Mouse (Mus musculus): ENCODE data around the gene Popdc3. TPM values are rescaled to one million over a fixed set of nuclear protein-coding genes. Genes with fewer than 3 reads are reported as not detected.
A peak's percentile ranks its signal among the peaks of the same experiment; 100 is the strongest.
"Not testable (repeated sequence)": the region's sequence is repeated elsewhere in the genome, so short reads cannot be mapped to it uniquely, and the experiment has no call there.

The Popdc3 gene
- polyA plus RNA-seq, 1 experiment = 0.22 TPM

- DNase-seq (ENCODE audit: extremely low spot score in 1 of 2, low spot score in 1 of 2) = no peak
Measured at GRCm38 (mm10) chr10:45303315-45304036, 125.6 kb downstream of the Popdc3 start.

- DNase-seq (ENCODE audit: extremely low spot score in 1 of 2, low spot score in 1 of 2) = no peak
Measured at GRCm38 (mm10) chr10:45305173-45305572, 127.3 kb downstream of the Popdc3 start.

- no peak for DNase-seq (ENCODE audit: extremely low spot score in 1 of 2, low spot score in 1 of 2)
Measured at GRCm38 (mm10) chr10:45311129-45311528, 133.2 kb downstream of the Popdc3 start.

- DNase-seq (ENCODE audit: extremely low spot score in 1 of 2, low spot score in 1 of 2) = no peak
Measured at GRCm38 (mm10) chr10:45311624-45312023, 133.7 kb downstream of the Popdc3 start.

GRCm38 (mm10) chr10:45314865-45315264, 137.0 kb downstream of the Popdc3 start:
- peak in 1 of 2 experiments; percentile 5 for DNase-seq (ENCODE audit: extremely low spot score in 1 of 2, low spot score in 1 of 2)

DNA sequence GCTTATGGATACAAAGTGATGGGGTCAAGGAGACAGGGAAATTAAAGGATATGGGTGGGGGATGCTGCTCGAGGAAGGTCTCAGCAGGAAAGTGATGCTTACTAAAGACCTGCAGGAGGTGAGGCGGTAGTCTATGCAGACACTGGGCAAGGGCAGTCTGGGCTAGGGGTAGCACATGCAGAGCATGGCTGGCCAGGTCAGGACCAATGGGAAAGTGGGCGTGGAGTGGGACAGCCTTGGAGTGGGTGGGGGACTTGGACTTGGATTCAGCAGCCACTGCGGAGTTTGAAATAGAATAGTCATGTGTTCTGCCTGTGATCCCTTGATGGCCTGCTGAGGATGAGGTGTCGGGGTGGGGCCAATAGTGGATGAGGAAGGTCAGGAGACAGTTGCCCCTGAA, 141.0 kb downstream of the Popdc3 start:
- DNase-seq (ENCODE audit: extremely low spot score in 1 of 2, low spot score in 1 of 2) = no peak

DNA sequence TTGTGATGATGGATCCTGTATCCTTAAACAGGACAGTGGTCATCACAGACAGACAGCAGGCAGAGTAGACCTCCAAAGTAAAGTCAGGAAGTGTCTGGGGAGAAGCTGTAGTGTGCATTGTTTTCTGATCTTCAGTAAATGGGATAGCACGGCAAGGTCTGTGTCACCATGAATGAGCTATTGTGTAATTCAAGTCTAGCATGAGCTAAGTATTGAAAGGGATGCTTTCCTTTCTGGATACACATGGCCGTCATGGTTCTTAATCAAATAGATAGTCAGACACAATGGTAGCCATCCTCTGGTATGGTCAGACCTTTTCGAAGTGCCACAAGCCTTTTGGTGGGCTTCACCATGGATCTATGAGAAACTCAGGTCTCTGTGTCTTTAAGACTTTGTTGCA, 142.4 kb downstream of the Popdc3 start:
- DNase-seq (ENCODE audit: extremely low spot score in 1 of 2, low spot score in 1 of 2) = no peak

DNA sequence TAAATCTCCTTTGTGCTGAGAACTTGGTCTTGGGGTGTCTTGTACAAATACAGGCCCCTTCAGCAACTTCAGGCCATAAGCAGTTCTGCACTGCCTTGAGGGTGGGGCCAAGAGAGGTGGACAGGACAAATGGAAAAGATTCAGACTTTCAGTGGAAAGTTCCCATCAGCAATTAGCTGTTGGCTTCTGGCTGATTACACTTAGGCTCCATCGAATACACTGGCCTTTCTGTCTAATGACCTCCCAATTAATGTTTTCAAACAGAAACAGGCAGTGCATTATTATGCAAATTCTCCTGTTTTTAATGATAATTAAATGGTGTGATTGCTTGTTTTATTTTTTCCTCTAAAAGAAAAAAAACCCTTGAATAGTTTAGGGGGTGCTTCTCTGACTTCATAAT, 146.3 kb downstream of the Popdc3 start:
- DNase-seq (ENCODE audit: extremely low spot score in 1 of 2, low spot score in 1 of 2) = no peak

- DNase-seq (ENCODE audit: extremely low spot score in 1 of 2, low spot score in 1 of 2) = no peak
Measured at GRCm38 (mm10) chr10:45328196-45329000, 150.5 kb downstream of the Popdc3 start.

GRCm38 (mm10) chr10:45334925-45335324, 157.0 kb downstream of the Popdc3 start:
- DNase-seq (ENCODE audit: extremely low spot score in 1 of 2, low spot score in 1 of 2) = no peak

DNA sequence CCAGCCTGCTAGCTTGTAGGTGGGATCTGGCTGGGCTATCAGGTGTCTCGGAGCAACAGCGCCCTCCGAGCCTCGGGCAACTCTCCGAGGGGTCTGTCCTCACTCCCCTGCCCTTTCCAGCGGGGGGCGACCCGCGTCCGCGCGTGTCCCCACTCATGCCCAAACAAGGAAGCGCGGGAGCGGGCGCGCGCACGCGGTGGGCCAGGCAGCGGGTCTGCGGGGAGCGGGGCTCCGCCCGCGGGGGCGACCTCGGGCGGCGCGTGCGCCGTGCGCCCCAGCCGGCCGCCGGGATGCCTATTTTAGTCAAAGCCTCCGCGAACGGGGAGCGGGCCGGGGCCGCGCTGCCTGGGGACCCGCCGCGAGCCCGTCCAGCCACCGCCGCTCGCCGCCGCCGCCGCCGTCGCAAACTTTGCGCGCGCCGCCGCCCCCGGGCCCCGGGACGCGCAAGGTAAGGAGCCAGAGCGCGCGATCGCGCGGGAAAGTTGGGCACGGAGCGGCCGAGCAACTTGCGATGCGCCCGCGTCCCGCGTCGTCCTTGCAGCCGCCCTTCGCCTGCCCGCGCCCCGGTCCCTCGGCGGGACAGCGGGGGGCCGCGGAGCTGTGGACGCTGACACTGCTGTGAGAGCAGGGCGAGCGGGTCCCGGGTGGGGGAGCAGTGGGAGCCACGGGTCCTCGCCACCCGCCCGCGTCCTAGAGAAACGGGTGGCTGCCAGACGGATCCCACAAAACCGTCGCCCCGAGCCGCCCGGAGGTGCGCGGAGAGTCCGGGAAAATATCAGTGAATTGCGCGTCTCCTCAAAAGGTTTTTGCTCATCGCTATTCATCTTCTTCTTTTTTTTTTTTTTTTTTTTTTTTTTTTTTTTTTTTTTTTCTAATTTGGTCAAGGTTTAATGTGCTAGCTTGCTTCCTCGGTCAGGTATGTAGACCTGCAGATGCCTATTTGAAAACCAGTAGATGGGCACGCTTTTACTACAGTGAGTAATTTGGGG, 157.8 kb downstream of the Popdc3 start, which contains the start of gene Bves:
Bves (plus strand) TSS at position 339 of the 989 bp plus-strand sequence.
- DNase-seq (ENCODE audit: extremely low spot score in 1 of 2, low spot score in 1 of 2) = peak in 1 of 2 experiments; percentile 35

GRCm38 (mm10) chr10:45339106-45339505, 161.2 kb downstream of the Popdc3 start:
- no peak for DNase-seq (ENCODE audit: extremely low spot score in 1 of 2, low spot score in 1 of 2)

DNA sequence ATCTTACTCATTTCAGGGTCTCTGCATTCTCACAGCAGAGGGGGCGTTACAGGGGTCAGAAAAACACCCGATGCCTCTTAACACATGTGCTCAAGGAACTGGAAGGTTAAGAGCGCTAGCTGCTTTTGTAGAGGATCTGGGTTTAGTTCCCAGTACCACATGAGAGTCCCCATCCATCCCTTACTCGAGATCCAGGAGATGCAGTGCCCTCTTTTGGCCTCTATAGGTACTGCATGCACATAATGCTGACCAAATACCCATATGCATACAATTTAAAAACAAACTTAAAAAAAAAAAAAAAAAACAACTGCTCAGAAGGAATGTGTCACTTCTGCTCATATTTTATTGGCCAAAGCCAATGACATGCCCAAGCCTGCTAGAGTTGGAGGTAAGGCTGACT, 166.5 kb downstream of the Popdc3 start:
- DNase-seq (ENCODE audit: extremely low spot score in 1 of 2, low spot score in 1 of 2) = no peak

GRCm38 (mm10) chr10:45345217-45345616, 167.3 kb downstream of the Popdc3 start:
- no peak for DNase-seq (ENCODE audit: extremely low spot score in 1 of 2, low spot score in 1 of 2)

- DNase-seq (ENCODE audit: extremely low spot score in 1 of 2, low spot score in 1 of 2) = not testable (repeated sequence)
Measured at GRCm38 (mm10) chr10:45348143-45348542, 170.2 kb downstream of the Popdc3 start.

DNA sequence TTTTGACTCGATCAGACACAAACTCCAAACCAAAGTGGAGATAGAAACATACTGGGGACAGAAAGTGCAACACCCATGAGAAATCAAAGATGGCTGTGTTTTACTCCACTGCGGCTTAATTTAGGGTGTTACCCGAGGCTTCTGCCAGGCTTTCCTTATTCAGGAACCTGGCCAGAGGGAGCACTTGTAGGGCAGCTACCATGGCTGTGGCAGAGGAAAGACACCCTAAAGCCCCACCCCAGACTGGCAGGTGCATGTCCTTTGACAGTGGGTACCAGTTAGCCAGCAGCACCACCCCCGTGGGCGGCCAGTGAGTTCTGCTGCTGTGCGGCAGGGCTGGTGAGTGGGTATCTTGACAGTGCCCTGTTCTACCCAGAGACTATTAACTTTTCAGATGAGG, 178.2 kb downstream of the Popdc3 start:
- DNase-seq (ENCODE audit: extremely low spot score in 1 of 2, low spot score in 1 of 2) = no peak

DNA sequence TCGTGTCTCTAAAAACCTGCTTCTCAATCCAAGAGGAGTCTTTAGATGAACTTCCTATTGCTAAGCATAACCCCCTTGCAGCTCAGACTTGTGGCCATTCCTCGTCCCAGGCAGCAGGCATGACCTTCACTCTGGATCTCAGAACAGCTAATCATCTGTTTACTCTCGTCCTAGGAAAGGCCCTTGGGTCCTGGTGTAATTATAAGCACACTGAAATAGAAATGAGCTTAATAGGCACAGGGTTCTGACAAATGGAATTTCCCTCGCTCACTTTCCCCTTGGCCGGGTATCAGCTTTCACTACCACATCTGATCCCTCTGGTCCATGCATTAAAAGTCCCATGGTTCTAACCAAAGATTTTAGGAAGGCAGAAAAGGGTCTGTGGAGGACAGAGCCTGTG, 185.5 kb downstream of the Popdc3 start:
- no peak for DNase-seq (ENCODE audit: extremely low spot score in 1 of 2, low spot score in 1 of 2)

GRCm38 (mm10) chr10:45366987-45367705, 189.2 kb downstream of the Popdc3 start:
- DNase-seq (ENCODE audit: extremely low spot score in 1 of 2, low spot score in 1 of 2) = no peak

All from frontal cortex, adult 2 months (tissue).